Mouse (Mus musculus): ENCODE data around the gene Stra6. TPM values are rescaled to one million over a fixed set of nuclear protein-coding genes. Genes with fewer than 3 reads are reported as not detected.

Stra6 gene
- polyA plus RNA-seq, 1 experiment, result 1.9 TPM

- TF ChIP-seq CTCF (IDR thresholded peaks at IDR 0.05; ENCODE audit: extremely low read depth, insufficient read depth, insufficient read length, insufficient replicate concordance) (no peak), POLR2A (IDR thresholded peaks at IDR 0.05; ENCODE audit: low read depth, low read length) (no peak)
- Histone ChIP-seq H3K4me3 (ENCODE audit: extremely low read depth, insufficient read depth, insufficient read length) (no peak overlapping the region), H3K4me1 (ENCODE audit: control insufficient read depth, insufficient read depth, insufficient read length) (no peaks in the 10 kb centered on the region), H3K27me3 (ENCODE audit: control insufficient read depth, insufficient read depth, low read length) (no peaks in the 10 kb centered on the region), H3K36me3 (ENCODE audit: control insufficient read depth, insufficient read depth, low read length) (no peaks in the 10 kb centered on the region), H3K27ac (ENCODE audit: insufficient read depth, low read length) (no peak overlapping the region)
- DNase-seq (ENCODE audit: low read depth in 1 of 2, low spot score in 2 of 2), result no peak
- WGBS, result 83% methylated on average over 6 of the region's 6 CpGs
Observed at GRCm38 (mm10) chr9:58169426-58169825, 105.8 kb downstream of the Stra6 start.

DNA sequence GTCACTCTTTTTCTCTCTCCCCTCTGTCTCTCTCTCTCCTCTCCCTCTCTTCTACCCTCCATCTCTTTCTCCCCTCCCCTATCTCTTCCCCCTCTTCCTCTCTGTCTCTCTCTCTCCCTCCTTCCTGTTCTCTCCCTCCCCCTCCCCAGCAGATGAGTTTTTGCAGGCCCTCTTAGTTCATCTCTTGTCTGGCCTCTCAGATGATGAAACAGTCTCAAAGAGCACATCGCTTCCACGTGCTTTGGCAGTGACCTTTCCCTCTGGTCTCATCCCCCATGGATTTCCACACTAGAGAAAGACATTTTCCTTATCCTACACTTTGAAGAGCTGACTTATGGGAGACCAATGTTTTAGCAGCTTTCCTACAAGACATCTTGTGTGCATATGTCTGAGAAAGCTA is 109.3 kb downstream of the Stra6 start:
- H3K4me1 ChIP-seq (ENCODE audit: control insufficient read depth, insufficient read depth, insufficient read length), result no peaks in the 10 kb centered on the region

GRCm38 (mm10) chr9:58174818-58175251 is 111.2 kb downstream of the Stra6 start:
- no peaks in the 10 kb centered on the region for H3K27me3 ChIP-seq (ENCODE audit: control insufficient read depth, insufficient read depth, low read length)
- DNase-seq (ENCODE audit: low read depth in 1 of 2, low spot score in 2 of 2), result no peak
- no peak for TF ChIP-seq POLR2A (IDR thresholded peaks at IDR 0.05; ENCODE audit: low read depth, low read length)
- TF ChIP-seq CTCF (IDR thresholded peaks at IDR 0.05; ENCODE audit: extremely low read depth, insufficient read depth, insufficient read length, insufficient replicate concordance), result no peak
- H3K27ac ChIP-seq (ENCODE audit: insufficient read depth, low read length), result no peak overlapping the region
- no peak overlapping the region for H3K4me3 ChIP-seq (ENCODE audit: extremely low read depth, insufficient read depth, insufficient read length)
- no peaks in the 10 kb centered on the region for H3K36me3 ChIP-seq (ENCODE audit: control insufficient read depth, insufficient read depth, low read length)
- 88% methylated on average over 5 of the region's 5 CpGs for WGBS
- no peaks in the 10 kb centered on the region for H3K4me1 ChIP-seq (ENCODE audit: control insufficient read depth, insufficient read depth, insufficient read length)

More for the DNA sequence above, 109.3 kb downstream of the Stra6 start:
- Histone ChIP-seq H3K27me3 (ENCODE audit: control insufficient read depth, insufficient read depth, low read length) (no peaks in the 10 kb centered on the region), H3K36me3 (ENCODE audit: control insufficient read depth, insufficient read depth, low read length) (no peaks in the 10 kb centered on the region), H3K4me3 (ENCODE audit: extremely low read depth, insufficient read depth, insufficient read length) (no peak overlapping the region), H3K27ac (ENCODE audit: insufficient read depth, low read length) (no peak overlapping the region)
- no peak for DNase-seq (ENCODE audit: low read depth in 1 of 2, low spot score in 2 of 2)
- 84% methylated on average over 2 of the region's 2 CpGs for WGBS
- TF ChIP-seq POLR2A (IDR thresholded peaks at IDR 0.05; ENCODE audit: low read depth, low read length) (no peak), CTCF (IDR thresholded peaks at IDR 0.05; ENCODE audit: extremely low read depth, insufficient read depth, insufficient read length, insufficient replicate concordance) (no peak)

DNA sequence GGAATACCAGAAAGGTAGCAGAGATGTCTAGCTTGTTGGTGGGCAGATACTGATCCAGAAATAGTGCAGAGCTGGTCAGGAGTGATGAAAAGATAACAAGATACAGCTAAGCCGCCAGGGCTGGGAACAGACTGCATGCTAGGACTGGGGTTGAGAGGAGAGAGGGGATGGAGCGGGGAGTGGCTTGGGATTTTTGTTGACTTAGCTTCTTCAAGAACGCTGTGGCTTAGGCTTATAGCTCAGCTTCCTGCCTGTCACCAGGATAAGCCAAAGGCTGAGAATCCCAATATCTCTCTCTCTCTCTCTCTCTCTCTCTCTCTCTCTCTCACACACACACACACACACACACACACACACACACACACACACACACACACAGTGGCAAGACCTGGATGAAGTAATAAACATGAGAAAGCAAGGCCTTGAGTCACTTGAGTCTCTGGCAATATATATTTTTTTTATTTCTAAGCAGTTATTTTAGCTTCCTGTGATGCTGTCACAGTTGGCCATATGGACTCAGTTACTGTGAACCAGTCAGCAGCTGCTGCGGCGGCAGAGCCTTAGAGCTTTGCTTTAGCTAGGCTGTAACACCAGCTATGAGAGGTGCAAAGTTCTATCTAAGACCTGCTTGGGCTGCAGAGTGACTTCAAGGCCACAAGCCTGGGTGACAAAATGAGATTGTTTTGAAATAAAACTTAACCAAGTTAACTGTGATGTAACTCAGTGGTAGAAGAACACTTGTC is 112.3 kb downstream of the Stra6 start:
- 73% methylated on average over 5 of the region's 5 CpGs for WGBS
- Histone ChIP-seq H3K4me3 (ENCODE audit: extremely low read depth, insufficient read depth, insufficient read length) (no peak overlapping the region), H3K4me1 (ENCODE audit: control insufficient read depth, insufficient read depth, insufficient read length) (no peaks in the 10 kb centered on the region), H3K27me3 (ENCODE audit: control insufficient read depth, insufficient read depth, low read length) (no peaks in the 10 kb centered on the region), H3K36me3 (ENCODE audit: control insufficient read depth, insufficient read depth, low read length) (no peaks in the 10 kb centered on the region), H3K27ac (ENCODE audit: insufficient read depth, low read length) (no peak overlapping the region)
- no peak for TF ChIP-seq CTCF (IDR thresholded peaks at IDR 0.05; ENCODE audit: extremely low read depth, insufficient read depth, insufficient read length, insufficient replicate concordance)
- TF ChIP-seq POLR2A (IDR thresholded peaks at IDR 0.05; ENCODE audit: low read depth, low read length), result no peak
- no peak for DNase-seq (ENCODE audit: low read depth in 1 of 2, low spot score in 2 of 2)

DNA sequence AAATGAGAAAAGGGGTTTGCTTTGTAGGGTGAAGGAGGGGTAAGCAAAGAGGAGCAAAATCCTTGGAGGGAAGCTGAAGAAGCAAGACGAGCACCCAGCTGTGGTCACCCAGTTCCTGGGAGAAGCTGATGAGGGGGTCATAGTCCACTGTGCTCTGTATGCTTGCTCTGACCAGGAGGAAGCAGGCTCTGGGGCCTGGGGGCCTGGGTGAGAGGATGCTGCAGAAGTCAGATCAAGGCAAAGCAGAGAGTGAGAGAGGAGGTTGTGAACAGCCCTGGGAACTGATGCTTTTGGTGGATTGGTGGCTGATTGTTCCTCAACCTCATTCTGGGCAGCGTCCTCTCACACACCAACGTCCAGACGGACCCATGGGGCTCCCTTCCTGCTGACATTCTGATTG is 113.6 kb downstream of the Stra6 start:
- Histone ChIP-seq H3K27me3 (ENCODE audit: control insufficient read depth, insufficient read depth, low read length) (no peaks in the 10 kb centered on the region), H3K27ac (ENCODE audit: insufficient read depth, low read length) (no peak overlapping the region), H3K36me3 (ENCODE audit: control insufficient read depth, insufficient read depth, low read length) (no peaks in the 10 kb centered on the region), H3K4me1 (ENCODE audit: control insufficient read depth, insufficient read depth, insufficient read length) (no peaks in the 10 kb centered on the region), H3K4me3 (ENCODE audit: extremely low read depth, insufficient read depth, insufficient read length) (no peak overlapping the region)
- TF ChIP-seq POLR2A (IDR thresholded peaks at IDR 0.05; ENCODE audit: low read depth, low read length) (no peak), CTCF (IDR thresholded peaks at IDR 0.05; ENCODE audit: extremely low read depth, insufficient read depth, insufficient read length, insufficient replicate concordance) (no peak)
- no peak for DNase-seq (ENCODE audit: low read depth in 1 of 2, low spot score in 2 of 2)
- WGBS, result 75% methylated on average over 4 of the region's 4 CpGs

DNA sequence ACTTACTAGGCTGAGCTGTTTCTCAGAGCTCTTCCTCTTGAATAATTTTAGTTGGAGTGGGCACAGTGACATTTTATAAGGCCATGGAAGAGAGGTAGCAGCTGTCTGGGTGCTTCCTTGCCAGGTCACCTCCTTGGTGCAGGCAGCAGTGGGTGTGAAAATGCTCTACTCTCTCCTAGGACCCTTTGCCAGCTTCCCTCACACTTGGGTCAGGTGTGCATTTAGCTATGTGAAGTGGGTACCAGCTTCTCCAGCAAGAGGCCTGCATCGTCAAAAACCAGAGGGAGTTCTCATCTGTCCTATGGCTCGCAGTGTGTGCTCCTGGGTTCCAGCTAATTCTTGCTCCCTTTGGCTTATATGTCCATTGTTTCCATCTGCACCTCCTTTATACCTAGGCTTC is 115.8 kb downstream of the Stra6 start:
- H3K4me3 ChIP-seq (ENCODE audit: extremely low read depth, insufficient read depth, insufficient read length), result no peak overlapping the region
- DNase-seq (ENCODE audit: low read depth in 1 of 2, low spot score in 2 of 2), result no peak
- no peaks in the 10 kb centered on the region for H3K27me3 ChIP-seq (ENCODE audit: control insufficient read depth, insufficient read depth, low read length)
- TF ChIP-seq POLR2A (IDR thresholded peaks at IDR 0.05; ENCODE audit: low read depth, low read length), result no peak
- no peak for TF ChIP-seq CTCF (IDR thresholded peaks at IDR 0.05; ENCODE audit: extremely low read depth, insufficient read depth, insufficient read length, insufficient replicate concordance)
- H3K4me1 ChIP-seq (ENCODE audit: control insufficient read depth, insufficient read depth, insufficient read length), result no peaks in the 10 kb centered on the region
- H3K27ac ChIP-seq (ENCODE audit: insufficient read depth, low read length), result no peak overlapping the region
- WGBS, result 86% methylated on average over 2 of the region's 2 CpGs
- H3K36me3 ChIP-seq (ENCODE audit: control insufficient read depth, insufficient read depth, low read length), result no peaks in the 10 kb centered on the region

DNA sequence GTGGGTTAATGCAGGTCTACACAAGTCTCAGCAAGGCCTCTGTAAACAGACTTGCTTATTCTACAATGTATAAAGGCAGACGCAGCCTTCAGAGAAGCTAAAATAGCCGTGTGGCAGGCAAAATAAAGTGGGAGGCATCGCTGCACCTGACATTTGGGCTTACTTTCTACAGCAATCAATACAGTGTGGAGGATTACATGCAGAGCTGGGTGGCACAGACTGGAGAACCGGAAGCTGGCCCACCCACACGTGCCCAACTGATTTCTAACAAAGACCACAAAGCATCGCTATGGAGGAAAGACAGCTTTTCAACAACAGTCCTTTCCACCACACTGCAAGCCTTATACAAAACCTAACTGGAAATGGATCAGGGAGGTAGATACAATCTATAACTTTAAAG is 120.9 kb downstream of the Stra6 start:
- DNase-seq (ENCODE audit: low read depth in 1 of 2, low spot score in 2 of 2), result no peak
- Histone ChIP-seq H3K27ac (ENCODE audit: insufficient read depth, low read length) (no peak overlapping the region), H3K4me3 (ENCODE audit: extremely low read depth, insufficient read depth, insufficient read length) (no peak overlapping the region), H3K36me3 (ENCODE audit: control insufficient read depth, insufficient read depth, low read length) (no peaks in the 10 kb centered on the region), H3K4me1 (ENCODE audit: control insufficient read depth, insufficient read depth, insufficient read length) (peaks cover 4% of the 10 kb centered on the region), H3K27me3 (ENCODE audit: control insufficient read depth, insufficient read depth, low read length) (no peaks in the 10 kb centered on the region)
- TF ChIP-seq POLR2A (IDR thresholded peaks at IDR 0.05; ENCODE audit: low read depth, low read length), result no peak
- TF ChIP-seq CTCF (IDR thresholded peaks at IDR 0.05; ENCODE audit: extremely low read depth, insufficient read depth, insufficient read length, insufficient replicate concordance), result no peak
- 59% methylated on average over 6 of the region's 6 CpGs for WGBS

Data from spleen, adult 2 months (tissue).